Mouse (Mus musculus) activated CD4-positive, CD25-positive, alpha-beta regulatory T cell, adult 4 months (primary cell): ENCODE measurements around the gene Prpsap1. TPM values are rescaled to one million over a fixed set of nuclear protein-coding genes. Genes with fewer than 3 reads are reported as not detected.

Experiments
- ATAC-seq: one replicate; pipeline ENCODE4 v1.8.0; 2017
- polyA plus RNA-seq, 2 experiments: library from polyadenylated mRNA; unstranded; fragments of 100-300 nt; shearing (Covaris generic); gene quantifications; one replicate each; pipeline ENCODE4 v1.2.1; 2017

Prpsap1 gene
- polyA plus RNA-seq, 2 experiments from 2014 or later = 47.3 to 60.5 TPM

DNA sequence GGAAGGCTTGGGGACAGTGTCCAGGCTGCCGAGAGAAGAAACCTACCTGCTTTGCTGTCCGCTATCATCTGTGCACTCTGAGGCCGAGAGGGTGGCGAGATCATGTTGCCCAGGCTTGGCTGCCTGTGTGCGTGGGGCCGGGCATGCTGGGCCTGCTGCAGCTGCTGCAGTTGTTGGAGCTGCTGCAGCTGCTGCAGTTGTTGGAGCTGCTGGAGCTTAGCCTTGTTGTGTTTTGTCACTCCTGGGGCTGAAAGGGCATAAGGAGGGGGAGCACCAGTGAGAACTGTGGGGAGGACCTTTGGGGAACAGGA is 51.2 kb downstream of the Prpsap1 start:
- no peak for ATAC-seq

DNA sequence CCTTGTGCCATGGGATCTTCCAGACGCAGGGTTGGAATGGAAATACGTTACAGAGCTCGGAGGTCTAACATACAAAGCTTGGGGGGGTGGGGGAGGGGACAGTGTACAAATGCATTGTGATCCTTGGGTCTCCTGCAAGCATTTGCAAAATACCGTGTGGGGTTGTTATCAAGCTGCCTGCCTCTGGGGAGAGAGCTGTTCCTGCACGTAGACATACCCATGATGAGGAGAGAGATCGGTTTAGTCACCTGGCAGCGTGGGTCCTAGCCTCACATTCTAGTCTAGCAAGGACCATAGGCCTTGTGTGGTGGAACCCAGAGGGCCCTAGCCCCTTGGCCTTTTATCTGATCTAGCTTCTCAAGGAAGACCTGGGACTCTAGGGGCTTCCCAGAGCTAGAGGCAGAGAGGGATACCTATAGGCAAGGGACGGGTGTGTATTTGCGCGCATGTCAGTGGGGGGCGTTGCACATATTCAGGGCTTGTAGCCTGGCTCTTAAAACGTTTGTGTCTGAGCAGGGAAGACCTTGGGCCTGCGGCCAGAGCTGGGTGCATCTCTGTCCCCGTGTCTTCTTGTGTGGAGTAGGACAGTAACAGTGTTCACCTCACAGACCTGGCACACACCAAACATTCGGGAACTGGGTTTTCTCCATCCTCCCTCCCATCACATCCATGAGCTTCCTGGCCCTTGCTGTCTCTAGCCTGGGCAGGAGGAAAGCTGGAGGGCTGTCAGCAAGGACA is 51.7 kb downstream of the Prpsap1 start:
- no peak for ATAC-seq

DNA sequence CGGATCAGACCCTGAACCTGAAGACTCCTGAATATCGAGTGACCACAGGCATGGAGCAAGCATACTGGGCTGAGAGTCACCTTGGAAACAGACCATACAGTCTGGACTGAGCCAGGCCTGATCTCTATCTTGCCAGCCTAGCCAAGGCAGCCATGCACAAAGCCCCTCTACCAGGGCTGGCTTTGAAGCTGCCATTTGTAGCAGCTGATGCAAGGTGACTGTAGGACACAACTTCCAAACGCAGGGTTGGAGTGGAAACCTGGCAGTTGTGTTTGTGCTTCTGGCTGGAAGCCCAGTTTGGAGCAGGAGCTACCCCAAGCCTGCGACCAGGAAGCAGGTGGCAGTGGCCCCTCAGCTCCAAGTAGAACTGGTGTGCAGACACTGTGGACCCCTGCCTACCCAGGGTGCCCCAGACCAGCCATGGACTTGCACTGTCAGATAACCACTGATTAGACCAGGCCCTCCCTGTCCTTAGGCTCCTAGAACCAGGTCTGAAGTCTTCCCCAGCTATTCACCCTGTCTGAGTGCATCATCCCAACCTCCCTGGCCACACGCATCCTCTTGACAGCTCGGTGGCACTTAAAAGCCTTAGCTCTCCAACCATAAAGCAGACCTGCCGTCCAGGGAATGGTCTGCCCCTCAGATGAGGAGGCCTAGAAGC is 53.5 kb downstream of the Prpsap1 start:
- no peak for ATAC-seq

DNA sequence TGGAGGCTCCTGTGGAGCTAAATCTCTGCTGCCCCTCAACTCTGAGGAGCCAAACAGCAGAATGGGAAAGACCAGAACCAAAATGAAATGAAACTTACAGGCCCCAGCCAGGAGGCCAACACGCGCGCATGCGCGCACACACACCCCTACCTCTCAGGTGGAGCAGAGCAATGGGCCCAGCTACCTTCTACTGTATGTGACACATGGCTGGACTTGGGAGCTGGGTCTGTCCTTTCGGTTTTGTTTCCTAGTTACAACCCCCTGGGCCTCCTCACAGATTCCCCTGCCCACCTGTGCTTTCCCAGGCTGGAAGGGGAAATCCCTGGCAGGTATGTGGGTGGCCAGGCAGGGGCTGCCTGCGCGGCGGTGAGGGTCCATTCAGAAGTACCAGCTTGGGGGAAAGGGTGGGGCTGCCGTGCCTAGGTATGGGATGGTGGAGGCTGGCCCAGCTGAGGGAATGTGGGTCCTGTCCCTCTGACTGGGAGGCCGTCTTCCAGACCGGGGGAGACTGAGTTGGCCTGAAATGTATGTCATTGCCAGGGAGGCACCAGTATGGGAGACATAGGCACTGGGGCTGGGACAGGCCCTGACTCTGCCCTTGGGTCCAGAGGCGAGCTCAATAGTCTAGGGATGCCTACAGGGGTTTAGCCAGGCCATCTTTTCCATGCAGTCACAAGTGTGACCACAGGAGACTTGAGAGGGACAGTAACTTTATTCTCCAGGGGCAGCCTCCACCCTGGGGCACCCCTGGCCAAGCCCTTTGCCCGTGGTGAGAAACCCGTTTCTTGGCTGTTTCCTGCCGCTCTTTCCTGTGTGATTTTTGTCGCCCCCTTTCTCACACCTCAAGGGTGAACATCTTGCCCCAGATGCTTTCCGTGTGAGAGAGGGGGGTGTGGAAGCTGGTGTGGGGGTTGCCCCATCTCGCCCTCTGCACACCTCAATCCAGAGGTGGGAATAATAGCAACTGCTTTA is 54.4 kb downstream of the Prpsap1 start:
- peak; percentile 50 for ATAC-seq

DNA sequence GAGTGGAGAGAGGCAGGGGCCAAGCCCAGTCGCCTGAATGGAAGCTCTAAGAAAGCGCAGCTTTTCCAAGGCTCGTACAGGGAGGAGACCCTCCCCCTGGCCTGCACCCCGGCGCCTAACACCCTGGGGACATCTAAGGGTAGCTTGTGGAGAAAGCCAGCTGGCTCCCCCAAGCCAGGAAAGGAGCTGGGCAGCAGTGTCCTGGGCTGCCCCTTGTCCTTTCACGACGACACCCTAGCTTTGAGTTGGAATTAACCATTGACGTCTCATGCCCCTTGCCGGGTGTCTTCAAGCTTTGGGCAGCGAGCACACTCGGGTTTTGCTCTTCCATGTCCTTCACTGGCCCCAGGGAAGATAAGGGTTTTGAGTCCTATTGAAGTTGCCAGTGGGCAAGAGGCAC is 56.5 kb downstream of the Prpsap1 start:
- ATAC-seq = no peak

DNA sequence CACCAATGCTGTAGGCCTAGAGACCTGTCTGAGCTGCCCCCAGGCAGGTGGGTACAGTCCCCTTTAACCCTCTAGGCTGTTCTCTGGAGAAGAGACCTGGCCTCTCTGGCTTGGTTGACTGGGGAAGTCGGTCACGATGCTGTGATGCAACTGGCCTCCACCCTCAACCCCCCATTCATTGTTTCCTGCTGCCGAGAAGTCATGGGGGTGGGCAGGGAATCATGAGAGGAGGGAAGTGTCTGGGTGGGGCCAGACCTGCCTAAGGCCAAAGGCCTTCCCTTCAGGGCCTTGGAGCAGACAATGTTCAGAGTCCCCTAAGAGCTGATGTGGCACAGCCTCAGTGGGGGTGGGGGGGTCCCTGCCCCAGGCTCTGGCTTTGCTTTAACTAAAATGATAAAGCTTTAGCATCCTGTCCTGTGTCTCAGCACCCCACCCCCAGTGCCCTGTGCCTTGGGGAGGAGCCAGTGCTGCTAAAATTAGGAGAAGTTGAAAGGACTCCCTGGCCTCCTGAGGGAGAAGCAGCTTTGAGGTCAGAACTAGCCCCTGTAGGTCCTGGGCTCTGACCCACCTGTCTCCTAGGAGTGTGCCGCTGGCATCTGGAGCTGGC is 57.2 kb downstream of the Prpsap1 start:
- no peak for ATAC-seq

GRCm38 (mm10) chr11:116435992-116436724 is 57.8 kb downstream of the Prpsap1 start:
- ATAC-seq = no peak

DNA sequence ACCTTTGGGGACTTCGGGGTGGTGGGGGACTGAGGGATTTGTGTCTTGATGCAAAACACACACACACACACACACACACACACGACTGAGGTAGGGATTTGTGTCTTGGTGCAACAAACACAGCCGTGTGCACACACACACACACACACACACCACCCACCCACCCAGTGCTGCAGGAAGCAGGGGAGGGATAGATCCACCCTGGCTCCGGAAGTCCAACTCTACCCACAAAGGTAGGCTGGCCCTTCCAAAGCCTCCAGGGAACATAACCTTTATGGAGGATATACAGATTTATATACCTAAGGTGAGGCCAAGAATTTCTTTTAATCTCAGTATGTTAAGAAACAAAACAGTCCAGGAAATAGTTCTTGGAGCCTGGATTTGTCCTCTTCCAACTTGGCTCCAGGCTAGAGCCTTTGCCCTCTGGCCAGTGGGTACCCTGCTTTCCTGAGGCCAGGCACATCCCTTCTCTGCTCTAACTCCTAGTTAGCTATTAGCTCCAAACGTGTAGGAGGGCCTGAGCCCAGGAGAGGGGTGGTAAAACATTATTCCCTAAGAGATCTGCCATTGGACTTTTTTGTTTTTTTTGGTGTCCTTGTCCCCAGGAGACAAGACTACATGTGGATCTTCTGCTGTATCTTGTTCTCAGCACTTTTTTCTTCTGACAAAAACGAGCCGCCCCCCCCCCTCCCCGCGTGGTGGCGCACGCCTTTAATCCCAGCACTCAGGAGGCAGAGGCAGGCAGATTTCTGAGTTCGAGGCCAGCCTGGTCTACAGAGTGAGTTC is 58.8 kb downstream of the Prpsap1 start:
- no peak for ATAC-seq

DNA sequence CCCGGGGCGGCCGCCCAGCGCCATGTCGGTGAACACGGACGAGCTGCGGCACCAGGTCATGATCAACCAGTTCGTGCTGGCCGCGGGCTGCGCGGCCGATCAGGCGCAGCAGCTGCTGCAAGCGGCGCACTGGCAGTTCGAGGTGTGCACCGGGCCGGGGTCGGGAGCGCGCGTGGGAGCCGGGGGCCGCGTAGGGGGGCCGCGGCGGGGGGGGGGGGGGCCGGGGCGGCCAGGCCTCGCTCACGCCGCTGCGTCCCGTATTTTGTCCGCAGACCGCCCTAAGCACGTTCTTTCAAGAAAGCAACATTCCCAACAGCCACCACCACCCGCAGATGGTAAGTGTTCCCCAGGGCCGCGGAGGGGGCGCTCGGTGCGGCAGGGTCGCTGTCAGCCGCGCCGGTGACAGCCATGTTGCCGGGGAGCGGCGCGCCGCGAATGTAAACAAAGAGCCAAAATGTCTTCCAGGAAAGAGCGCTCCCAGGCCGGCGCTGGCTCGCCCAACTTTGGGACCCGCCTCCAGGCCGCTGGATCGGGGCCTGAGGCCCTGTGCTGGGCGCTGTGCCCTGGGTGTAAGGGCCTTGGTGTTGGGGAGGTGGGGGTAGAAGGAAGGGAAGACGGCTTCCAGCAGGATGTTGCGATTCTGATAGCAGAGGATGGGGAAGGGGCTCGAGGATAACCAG is 59.6 kb downstream of the Prpsap1 start:
- ATAC-seq = no peak

- peak; percentile 89 for ATAC-seq
These were observed 60.4 kb downstream of the Prpsap1 start, which contains the start of gene Ubald2 for GRCm38 (mm10) chr11:116433356-116434286. Gene Ubald2 (plus strand): TSS chr11:116434094.

DNA sequence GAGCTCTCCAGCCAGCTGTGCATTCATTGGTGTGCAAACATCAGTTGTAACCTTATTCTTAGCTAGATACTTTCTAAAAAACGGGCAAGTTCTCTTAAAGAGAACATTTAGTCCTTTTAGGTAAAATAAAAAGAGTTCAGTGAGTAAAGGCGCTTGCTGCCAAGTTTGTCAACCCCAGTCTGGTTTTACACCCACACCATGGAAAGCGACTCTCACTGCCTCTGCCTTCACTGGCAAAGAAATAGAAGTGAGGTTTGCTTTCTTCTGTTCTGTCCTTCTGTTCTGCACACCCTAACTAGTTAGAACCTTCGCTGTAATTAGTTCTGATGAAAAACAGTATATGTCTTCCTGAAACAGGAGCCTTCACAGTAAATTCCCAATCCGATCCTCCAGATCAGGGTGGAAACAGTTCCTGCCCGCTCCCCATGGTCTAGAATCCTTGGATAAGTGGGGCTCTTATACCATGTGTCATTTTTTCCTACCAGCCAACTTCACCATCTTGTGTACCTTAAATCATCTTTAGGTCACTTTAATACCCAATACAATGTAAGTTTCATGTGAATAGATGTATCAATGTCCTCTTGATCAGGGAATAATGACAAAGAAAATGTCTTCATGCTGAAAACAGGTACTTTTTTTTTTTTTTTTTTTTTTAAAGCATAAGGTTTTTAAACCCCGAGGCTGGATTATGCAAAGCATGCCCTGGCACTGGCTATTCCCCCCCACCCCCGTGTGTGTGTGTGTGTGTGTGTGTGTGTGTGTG is 61.2 kb downstream of the Prpsap1 start:
- no peak for ATAC-seq

GRCm38 (mm10) chr11:116432127-116432526 is 61.9 kb downstream of the Prpsap1 start:
- no peak for ATAC-seq

DNA sequence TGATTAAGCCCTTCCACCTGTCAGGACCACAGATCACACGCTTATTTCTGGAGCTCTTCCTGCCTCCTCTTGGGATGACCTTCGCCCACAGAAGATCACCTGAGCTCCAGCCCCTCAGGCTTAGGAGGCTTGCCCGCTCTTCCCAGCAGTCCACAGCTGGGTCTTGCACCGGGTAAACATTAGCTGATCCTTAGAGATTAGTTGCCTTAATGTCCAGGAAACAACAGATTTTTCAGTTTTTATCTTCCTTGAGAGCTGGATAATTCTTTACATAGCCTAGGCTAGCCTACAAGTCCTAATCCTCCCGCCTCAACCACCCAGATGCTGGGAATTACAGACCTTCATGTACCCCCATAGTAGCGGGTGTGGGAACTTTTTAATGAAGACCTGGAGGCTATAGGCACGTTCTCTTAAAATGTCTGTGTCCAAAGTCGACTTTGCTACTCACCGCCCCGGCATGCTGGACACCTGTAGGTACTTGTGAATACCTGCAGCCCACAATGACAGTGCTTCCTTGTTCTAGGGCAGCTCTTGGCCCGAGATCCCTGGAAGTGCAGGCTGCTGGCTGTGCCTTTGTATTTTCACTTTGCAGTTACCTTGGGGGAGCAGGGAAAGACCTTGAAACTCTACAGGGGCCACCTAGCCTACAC is 62.4 kb downstream of the Prpsap1 start:
- no peak for ATAC-seq

DNA sequence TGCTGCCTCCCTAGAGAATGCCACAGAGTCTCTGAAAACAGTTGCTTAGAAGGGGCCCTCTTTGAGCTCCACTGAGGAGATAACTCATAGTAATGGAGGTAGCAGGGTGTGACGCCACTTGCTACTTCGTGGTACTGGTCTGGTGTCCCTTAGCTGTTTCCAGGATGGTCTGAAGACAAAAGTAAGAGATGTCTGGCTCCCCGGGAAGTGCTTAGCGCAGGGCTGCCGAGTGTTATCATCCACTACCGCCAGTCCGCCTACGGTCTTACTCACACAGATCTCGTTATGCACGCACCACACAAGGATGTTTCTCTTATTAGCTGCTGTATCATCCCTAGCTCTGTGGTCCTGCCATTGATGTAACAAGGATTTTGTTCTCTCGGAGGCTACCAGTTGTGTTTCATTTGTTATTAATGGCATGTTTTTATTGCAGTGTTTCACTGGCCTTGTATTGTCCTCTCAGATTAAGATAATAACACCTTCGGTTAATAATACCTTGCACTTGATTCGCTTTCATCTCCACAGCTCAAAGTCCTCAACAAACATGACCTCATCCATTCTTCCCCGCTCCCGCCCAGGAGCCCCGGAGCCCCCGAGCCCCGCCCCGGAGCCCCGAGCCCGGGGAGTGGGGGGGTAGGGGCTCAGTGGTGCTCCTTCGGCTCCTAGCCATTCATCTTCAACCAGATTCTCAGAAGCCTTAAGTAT is 63.1 kb downstream of the Prpsap1 start:
- no peak for ATAC-seq

DNA sequence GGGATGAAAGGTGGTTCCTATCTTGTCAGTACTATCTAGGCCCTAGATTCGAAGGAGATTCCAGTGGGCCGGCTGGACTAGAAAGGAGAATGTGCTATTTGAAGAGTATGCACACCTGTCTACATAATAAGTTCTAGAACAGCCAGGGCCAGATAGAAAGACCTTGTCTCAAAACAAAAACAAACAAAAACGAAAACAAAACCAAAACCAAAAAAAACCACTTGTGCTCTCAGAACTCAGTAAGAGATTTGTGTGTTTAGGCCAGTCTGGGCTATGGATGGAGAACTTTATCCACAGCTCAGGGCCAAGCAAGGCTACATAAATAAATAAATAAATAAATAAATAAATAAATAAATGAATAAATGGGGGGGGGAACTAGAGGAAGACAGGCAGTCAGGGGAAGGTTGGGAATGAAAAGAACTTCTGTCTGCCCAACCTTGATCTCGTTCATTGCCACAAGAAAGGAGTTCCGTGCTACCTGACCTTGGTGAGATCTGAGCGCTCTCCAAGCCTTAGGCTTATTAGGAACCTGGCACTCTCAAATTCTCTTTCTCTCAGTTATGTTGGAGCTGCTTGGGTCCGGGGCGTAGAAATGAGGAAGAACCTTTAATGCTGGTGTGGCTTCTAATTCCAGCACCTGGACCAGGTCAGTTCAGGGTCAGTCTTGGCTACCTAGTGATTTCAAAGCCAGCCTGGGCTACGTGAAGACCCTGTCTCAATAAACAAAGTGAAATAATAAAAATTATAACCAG is 64.0 kb downstream of the Prpsap1 start:
- ATAC-seq = no peak
